Mouse (Mus musculus): ENCODE measurements at regions not wholly inside any gene's neighbourhood (a gene's known extent, or its start where the extent isn't known, plus 50 kb on each side); places are given as distances from the start of the nearest gene placed in this dataset.

DNA sequence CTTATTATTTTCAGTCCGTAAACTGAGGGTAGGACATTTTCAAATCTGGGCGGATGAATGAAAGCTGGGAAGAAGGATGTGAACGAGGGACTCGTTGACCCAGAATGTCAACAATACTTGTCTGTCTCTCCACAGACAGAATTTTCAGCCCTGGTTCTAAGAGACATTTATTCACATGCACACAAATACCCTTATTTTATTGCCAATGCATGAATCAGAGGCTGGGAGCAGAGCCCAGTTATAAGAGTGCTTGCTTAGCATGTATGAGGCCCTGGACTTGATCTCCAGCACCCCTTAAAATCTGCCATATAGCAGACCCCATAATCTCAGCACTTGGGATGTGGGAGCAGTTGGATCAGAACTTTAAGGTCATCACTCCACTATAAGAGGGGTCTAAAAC, 384.8 kb upstream of the Mpdz start:
- TF ChIP-seq CTCF (IDR thresholded peaks at IDR 0.05): no peak
- no peak for TF ChIP-seq EP300 (IDR thresholded peaks at IDR 0.05)

Data from lung, postnatal 0 days (tissue).